Mouse (Mus musculus) left cerebral cortex, postnatal 10 days (tissue): ENCODE results near the gene Ttll11. TPM values are rescaled to one million over a fixed set of nuclear protein-coding genes. Genes with fewer than 3 reads are reported as not detected.

Source experiments
- DNase-seq, 2 experiments: peaks; one replicate each; pipeline ENCODE4 v3.0.0; 2021 to 2022; ENCODE audit warnings: low spot score in 2 of 2, mixed read lengths in 1 of 2; ENCODE audit errors: extremely low spot score in 1 of 2
- intact Hi-C: fragments of 180-260 bp; cut with DNase I; formaldehyde crosslinking; loops from one replicate; pipeline ENCODE4 v1.15.1; 2025
- total RNA-seq, 2 experiments: library from RNA; stranded (reverse); gene quantifications; 2 replicates each; pipeline ENCODE4 v1.2.3; 2021

Gene Ttll11
- total RNA-seq, 2 experiments from 2014 or later: 16.1 to 16.3 TPM

DNA sequence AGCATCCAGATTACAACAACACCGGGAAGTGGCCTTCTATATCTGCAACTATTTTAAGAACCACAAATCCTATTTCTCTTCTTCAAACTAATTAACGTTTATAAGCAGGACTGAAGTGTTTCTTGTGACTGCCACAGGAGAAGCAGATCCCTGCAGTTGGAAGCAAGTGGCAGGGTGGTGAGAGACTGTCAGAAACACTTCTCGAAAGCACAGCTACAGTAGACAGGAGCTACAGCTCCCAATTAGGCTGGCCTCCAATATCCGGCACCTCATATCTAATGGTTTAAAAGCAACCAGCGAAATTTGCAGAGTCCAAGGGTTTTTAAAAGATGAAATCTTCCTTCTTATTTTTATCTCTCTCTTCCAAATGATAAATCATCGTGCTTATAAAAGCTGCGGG is 104.1 kb downstream of the Ttll11 start:
- no peak for DNase-seq
- intact Hi-C loops: no loop called here

DNA sequence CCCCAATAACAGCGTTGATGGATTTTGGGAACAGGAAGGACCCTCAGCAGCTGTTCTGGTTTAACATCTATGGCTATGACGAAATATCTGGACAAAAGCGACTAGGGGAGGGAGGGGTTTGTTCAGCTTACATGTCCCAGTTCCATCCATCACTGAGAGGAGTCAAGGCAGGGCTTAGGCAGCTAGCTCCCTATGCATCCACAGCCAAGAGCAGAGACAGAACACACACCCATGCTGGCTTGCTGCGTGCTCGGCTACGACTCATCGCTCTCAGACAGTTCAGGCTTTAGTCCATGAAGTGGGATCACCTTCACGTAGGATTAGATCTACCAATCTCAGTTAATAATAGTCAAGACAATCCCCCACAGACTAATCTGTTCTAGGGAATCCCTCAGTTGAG is 105.3 kb downstream of the Ttll11 start:
- intact Hi-C loops: no loop called here
- no peak for DNase-seq

DNA sequence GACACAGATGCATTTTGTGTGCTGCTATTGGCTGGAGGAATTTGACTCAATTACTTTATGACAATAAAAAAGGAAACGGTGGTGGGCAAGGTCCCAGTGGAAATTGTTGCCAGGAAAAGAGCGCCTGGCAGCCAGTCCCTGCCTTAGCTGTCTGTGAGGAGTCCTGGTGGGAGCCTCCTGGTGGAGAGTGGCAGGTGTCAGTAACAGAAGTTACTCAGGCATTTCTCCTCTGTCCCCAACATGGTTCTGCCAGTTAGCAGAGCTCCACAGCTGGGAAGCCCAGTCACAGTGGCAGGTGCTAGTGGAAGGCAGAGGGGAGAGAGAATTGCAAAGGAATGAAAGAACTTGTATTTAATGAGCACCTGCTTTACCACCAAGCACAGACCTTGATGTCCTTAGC is 110.5 kb downstream of the Ttll11 start:
- intact Hi-C loops: no loop called here
- no peak for DNase-seq

DNA sequence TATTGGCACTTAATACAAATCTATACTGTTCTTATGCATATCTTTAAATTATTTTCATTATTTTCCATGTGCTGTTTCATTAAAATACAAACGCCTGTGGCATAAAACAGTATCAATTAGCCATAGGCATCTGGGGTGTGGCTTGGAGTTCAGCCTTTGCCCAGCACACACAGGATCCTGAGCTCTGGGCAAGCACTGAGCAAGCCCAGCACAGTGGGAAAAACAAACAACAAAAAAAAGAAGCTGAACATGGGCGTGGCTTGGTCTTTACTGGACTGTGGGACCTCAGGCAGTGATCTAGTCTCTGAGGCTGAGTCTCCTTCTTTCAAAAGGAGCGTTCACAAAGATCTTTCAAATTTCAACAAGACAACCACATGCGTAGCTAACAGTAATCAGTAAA is 116.4 kb downstream of the Ttll11 start:
- intact Hi-C loops: no loop called here
- DNase-seq: no peak

DNA sequence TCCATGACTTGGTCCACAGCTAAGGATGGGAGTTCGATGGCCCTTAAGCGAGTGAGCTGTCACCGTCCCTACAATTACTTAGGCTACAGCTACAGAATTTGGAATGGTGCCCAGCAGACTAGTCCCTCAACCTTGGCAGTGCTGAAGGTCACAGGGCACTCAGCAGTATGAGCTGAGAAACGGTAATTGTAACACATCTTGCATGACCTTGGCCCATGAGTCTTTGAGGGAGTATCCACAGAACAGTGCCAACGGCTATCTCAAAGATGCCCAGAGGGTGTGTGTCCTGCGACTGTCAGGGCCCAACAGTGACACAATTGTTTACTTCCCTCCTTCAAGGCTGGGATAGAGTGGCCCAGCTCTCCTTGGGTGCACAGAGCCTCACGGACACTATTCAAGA is 118.5 kb downstream of the Ttll11 start:
- no peak for DNase-seq
- intact Hi-C loops: no loop called here

DNA sequence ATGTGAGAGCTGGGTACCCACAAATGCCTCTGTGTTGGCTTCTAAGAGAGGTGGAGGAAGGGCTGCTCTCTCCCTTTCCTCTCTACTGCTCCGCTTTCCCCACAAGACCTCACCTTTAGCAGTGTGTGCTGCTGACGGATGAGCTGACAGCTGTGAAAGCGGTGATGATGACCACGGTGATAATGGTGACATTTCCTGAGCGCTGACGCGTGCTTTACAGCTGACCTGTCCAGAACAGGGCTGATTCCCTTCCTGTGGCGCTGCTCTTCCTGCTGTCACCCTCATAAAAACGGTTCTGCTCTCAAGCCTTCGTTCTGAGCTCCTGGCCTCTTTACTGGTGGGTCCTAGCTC is 119.3 kb downstream of the Ttll11 start:
- no peak for DNase-seq
- intact Hi-C loops: no loop called here

DNA sequence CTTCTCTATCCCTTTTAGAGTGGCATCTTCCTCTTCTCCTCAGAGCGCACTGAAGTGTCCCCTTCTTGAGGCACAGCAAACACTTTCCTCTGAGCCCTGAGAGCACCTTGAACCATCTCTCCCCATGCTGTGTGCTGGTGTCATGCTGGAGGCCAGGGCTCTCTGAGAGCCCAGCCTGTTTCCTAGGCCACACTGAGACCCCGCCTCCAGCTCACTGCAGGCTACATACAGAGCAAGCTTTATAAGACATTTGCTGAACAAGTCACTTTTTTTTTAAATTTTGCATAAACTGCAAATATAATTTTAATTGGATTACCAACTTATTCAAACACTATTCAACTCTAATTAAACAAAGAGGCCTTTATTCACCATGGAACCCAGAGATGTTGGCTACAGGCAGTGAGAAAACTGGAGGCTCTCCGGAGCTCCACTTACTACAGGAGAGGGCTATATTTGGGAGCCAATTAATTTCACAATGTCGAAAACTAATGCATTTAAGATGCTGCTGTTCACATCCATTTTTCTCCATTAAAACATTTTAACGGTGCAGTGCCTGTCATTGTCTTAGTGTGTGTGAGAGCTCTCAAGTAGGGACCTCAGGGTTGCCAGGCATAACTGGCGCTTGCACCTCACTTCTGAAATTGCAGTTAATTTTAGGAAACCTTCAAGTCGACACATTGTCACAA is 119.9 kb downstream of the Ttll11 start:
- intact Hi-C loops: no loop called here
- DNase-seq: no peak

DNA sequence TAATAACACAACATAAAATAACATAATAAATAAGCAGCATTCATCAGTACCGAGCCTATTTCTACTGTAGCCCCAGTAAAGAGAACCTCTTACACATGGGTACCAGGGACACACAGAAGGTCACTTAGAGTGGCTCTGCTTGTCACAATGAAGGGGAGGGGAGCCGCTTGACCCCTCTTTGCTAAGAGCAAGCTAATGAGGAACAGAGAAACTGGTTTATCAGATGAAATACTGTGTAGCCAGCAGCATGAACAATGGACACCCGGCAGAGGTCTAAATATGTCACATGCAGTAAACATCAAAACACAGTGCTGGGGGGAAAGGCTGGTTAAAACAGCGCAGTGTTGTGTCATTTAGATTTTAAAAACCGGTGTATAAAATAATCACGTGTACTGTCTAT is 121.4 kb downstream of the Ttll11 start:
- no peak for DNase-seq
- intact Hi-C loops: no loop called here

DNA sequence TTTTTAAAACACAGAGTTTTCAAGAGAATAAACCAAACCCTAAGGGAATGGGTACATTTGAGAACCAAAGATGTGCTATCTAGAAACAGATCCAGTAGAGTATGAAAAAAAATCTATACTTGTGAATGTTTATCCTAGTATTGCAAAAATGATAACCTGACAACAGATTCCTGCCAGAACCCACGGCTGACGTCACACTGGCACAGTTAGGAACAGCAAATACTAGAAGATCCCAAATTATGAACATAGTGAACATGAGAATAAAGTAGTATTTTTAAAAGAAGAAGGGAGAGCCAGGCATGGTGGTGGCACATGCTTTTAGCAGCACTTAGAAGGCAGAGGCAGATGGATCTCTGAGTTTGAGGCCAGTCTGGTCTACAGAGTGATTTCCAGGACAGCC is 122.8 kb downstream of the Ttll11 start:
- DNase-seq: no peak
- intact Hi-C loops: no loop called here

DNA sequence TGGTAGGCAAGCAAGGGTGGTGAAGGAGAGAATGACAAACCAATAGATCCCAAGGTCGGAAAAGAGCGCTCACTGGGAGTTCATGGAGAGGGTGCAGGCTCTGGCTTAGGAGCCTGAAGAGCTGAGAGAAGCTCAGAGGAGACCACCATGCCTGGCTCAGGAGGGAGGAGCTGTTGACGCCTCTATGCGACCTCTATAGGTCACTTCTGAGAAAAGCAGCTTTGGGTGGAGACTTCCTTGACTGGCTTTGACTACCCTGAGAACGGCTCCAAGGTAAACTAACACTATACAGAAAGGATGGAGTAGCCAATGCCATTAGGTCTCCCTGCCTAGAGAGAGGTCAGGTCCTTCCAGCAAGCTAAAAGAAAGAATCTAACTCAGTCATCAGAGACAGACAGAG is 124.8 kb downstream of the Ttll11 start:
- intact Hi-C loops: no loop called here
- DNase-seq: no peak

DNA sequence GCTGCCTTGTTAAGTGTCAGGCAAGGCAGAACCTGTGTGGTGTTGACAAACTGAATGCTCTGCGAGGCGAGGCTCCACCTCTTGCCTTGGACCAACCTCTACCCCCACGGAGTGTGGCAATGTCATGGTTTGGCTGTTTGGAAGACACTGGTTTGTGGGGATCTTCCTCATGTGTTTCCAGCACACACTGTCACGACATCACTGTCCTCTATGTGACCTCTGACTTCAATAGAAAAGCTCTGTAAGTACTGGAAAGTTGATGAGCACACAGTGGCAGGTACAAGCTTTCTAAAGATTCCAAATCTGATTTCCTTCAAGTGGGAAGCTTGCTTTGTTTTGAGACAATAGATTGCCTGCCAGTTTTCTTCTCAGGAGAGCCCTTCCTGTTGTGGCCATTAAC is 126.7 kb downstream of the Ttll11 start:
- intact Hi-C loops: no loop called here
- DNase-seq: no peak

DNA sequence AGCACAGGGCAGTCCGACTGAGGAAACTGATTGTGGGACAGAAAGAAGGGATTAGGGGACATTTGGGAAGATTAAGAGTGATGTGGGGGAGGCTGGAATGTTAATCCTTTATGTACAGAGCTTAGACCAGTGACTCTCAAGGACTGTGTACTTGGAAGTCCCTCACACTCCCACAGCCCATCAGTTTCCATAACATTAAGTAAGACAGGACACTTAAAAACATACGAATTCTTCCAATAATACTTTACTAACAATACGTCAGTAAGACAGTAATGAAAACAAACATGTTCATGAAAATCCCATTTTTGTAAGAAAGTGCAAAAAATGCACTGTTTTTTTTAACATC is 127.6 kb downstream of the Ttll11 start:
- intact Hi-C loops: no loop called here
- DNase-seq: no peak

DNA sequence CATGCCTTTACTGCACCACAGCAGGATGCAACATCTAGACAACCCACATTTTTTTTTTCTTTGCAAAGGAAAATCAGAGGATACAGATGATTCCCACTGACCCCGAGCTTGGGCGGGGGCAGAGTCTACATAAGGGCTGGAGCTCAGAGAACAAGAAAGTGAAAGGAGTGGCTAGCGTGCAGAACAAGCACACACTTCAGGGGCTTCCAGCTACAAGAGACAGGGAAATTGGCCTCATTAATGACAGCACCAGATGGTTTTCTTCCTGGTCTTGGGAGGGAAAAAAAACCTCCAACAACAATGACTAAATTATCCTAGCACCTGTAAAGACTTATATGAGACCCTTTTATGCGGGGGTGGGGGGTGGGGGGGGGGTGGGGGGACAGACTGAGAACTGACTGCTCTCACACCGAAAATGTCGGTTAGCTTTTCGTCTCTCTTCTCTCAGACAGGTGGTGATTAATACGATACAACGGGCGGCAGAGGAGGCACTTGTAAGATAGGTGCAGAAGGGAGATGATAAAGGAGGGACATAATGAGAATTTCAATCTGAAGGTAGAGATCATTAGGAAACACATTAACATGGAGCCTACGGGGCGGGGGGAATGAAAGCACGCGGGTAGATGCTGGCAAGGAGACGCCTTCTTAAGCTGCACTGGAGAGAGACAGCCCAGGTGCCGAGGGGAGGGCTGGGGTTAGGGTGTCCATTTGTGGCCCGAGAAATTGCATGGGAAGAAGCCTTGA is 128.1 kb downstream of the Ttll11 start:
- DNase-seq: no peak
- intact Hi-C loops: no loop called here

DNA sequence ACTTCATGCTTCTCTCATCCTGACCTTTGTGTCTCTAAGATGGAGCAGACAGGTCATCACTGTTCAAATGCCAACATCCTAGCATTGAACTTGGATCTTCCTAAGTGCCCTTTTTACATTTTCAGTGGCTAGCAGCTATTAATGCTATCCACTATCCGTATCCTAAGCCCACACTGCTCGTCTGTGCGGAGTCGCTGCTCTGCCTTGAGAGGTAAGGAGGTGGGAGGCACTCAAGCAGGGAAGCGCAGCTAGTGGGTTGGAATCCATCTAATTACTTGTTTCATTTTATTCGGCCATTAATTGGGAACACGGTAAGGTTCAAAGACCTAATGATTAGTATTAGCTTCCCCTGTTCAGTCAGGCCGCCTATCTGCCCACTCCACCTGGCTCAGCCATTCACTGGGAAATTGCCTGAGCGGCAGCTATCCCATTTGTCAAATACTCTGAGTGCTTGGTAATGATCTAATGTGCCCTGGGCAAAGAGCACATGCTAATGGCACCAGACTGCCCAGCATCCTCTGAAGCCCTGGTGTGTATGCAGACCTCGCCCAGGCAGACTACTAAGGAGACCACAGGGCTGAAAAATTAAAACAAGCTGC is 130.0 kb downstream of the Ttll11 start:
- intact Hi-C loops: no loop called here
- no peak for DNase-seq

DNA sequence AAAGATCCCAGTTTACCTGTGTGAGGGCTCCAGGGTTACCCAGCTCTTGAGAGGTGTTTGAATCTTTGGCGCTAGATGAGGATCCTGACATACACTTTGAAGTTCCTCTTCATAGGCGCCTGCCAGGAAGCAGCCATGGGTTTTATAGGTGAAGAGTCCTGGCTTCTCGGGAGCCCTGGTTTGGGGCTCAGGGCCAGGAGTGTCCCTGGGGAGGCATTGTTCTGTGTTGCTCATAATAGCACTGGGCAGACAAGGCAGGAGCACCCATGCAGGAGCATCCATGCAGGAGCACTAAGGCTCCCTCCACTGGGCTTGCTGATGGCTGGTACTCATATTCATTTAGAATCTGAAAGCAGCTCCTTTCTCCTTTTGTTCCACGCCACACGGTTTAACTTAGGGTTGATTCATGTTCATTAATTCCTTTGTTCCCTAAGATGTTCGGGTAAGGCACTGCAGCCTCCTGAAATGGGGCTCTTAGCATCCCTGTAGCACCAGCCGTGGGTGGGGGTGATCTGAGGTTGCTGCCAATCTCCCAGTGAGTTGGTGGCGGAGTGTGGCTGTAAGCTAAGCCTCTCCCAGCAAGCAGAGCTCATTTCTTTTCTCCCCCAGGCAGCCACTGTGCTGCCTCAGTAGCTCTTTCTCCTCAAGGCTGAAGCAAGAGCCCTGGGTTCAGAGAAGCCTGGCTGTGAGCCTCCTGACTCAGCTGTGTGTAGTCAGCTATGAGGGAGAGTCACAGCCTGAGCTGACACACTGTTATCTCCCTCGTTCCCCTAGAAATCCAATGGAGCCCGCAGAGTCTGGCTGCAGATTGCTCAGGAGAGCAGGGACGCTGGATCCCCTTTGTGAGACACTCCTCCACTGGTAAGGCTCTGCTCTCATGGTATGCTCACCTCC is 133.9 kb downstream of the Ttll11 start:
- intact Hi-C loops: no loop called here
- DNase-seq: peak; percentile 34 to 44

DNA sequence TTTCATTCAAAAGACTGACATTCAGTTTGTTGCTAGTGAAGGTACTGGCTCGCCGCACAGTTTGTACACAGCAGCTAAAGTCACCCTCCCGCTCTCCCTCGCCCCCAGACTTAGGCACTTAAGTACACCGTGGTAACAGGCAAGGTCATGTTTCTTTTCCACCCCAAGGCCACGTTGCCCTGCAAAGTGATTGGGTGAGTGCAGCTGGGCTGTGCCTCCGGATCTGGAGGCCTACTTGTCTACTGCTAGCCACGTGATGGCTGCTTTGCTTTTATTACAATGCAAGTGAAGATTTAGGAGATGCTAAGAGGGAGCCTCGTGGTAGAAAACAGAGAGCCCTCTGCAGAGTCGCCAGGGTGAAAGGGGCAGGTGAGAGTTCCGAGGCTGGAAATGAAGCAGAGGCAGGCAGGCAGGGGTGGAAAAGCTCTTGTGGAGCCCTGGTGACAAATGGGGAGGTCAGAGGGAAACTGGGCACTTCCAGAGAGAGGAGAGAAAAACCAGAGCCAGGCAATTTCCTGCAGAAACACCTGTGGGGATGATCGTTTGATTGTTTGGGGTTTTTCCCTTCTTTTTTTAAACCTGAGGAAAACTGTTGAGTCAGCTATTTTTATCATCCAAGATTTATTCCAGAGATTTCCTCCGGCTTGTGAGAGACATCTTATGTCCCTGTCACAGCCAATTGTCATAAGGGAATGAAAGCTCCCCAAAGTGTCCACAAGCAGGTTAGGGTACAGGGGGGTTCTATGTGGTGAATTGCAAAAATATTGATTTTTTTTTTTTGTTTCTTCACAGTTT is 135.6 kb downstream of the Ttll11 start:
- intact Hi-C loops: no loop called here
- DNase-seq: no peak

DNA sequence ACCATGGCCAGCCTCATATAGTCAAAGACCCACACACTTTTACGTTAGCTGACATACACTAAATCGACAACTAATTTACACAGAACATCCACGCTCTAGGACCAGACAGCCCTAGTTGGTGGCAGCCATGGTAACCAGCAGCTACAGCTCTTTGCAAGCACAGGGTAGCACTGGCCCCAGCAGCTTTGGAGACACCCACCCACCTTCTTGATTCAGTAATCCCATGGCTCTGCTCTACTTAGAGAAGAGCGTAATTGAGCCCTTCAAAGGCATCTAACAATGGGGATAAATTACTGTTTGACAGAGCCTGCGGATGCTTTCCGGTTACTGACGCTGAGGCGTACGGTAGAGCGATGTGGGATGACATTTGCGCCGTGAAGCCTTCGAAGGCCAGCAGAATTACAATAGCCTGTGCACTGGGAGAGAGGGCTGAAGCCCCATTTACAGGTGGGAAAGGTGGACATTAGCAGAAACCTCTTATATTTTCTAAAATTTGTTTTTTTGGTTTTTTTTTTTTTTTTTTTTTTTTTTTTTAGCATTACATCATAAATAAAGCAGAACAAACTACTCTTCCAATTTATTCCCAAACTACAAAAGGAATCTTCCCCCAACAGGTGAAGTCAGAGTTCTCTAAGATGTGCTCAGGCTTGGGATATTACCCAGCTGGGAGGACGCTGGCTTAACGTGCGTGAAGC is 136.8 kb downstream of the Ttll11 start:
- DNase-seq: peak in 1 of 2 experiments; percentile 28
- intact Hi-C loops: no loop called here

DNA sequence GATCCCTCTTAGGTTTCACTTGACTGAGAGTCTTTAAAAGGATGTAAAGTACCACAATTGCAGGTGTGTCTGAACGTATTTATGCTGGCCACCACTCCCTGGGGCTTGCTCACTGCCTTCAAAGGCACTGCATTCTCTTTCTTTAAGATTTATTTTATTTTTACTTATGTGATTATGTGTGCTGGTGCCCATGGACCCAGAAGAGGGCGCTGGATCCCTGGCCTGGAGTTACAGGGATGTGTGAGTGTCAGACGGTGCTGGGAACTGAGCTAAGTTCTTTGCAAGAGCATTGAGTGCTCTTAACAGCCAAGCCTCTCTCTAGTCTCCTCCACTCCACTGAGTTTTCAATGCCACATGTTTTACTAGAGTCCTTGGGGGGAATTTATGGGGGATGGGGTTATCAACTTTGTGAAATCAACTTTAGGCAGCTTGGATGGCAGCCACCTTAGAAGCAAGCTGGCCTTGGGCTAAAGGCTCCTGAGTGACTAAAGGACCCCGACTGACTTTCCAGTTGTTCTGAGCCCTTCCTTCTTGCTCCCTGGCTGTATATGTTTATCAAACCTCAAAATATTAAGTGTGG is 137.8 kb downstream of the Ttll11 start:
- no peak for DNase-seq
- intact Hi-C loops: no loop called here
